Mouse (Mus musculus): ENCODE results near the gene Ahr. TPM values are rescaled to one million over a fixed set of nuclear protein-coding genes. Genes with fewer than 3 reads are reported as not detected.

Gene Ahr
- total RNA-seq, 2 experiments from 2014 or later: 8.8 to 10.6 TPM

GRCm38 (mm10) chr12:35510711-35511110 is 24.1 kb downstream of the Ahr start:
- intact Hi-C loops (cut with DNase I): no loop called here
- DNase-seq (ENCODE audit: low spot score in 2 of 2): no peak

GRCm38 (mm10) chr12:35506383-35506782 is 28.5 kb downstream of the Ahr start:
- no peak for DNase-seq (ENCODE audit: low spot score in 2 of 2)
- intact Hi-C loops (cut with DNase I): no loop called here

- no peak for DNase-seq (ENCODE audit: low spot score in 2 of 2)
- intact Hi-C loops (cut with DNase I): no loop called here
These were observed 30.8 kb downstream of the Ahr start for GRCm38 (mm10) chr12:35504081-35504480.

GRCm38 (mm10) chr12:35503586-35503985 is 31.3 kb downstream of the Ahr start:
- intact Hi-C loops (cut with DNase I): no loop called here
- no peak for DNase-seq (ENCODE audit: low spot score in 2 of 2)

- DNase-seq (ENCODE audit: low spot score in 2 of 2): no peak
- intact Hi-C loops (cut with DNase I): no loop called here
These were observed 33.4 kb downstream of the Ahr start for GRCm38 (mm10) chr12:35501476-35501875.

- intact Hi-C loops (cut with DNase I): no loop called here
These were observed 39.6 kb downstream of the Ahr start for GRCm38 (mm10) chr12:35495195-35495594.

GRCm38 (mm10) chr12:35480764-35481163 is 54.1 kb downstream of the Ahr start:
- no peak for DNase-seq (ENCODE audit: low spot score in 2 of 2)
- intact Hi-C loops (cut with DNase I): no loop called here

More at GRCm38 (mm10) chr12:35495195-35495594, 39.6 kb downstream of the Ahr start:
- DNase-seq (ENCODE audit: low spot score in 2 of 2): no peak

- DNase-seq (ENCODE audit: low spot score in 2 of 2): no peak
- intact Hi-C loops (cut with DNase I): no loop called here
These were observed 55.9 kb downstream of the Ahr start for GRCm38 (mm10) chr12:35478906-35479305.

- intact Hi-C loops (cut with DNase I): no loop called here
- no peak for DNase-seq (ENCODE audit: low spot score in 2 of 2)
These were observed 71.4 kb downstream of the Ahr start for GRCm38 (mm10) chr12:35463457-35463856.

- intact Hi-C loops (cut with DNase I): no loop called here
- no peak for DNase-seq (ENCODE audit: low spot score in 2 of 2)
These were observed 72.2 kb downstream of the Ahr start for GRCm38 (mm10) chr12:35462667-35463066.

- intact Hi-C loops (cut with DNase I): no loop called here
- DNase-seq (ENCODE audit: low spot score in 2 of 2): no peak
These were observed 75.2 kb downstream of the Ahr start for GRCm38 (mm10) chr12:35459662-35460061.

Measured in left cerebral cortex, postnatal 36 days (tissue).